Mouse (Mus musculus): ENCODE measurements around the gene Cdh23. TPM values are rescaled to one million over a fixed set of nuclear protein-coding genes. Genes with fewer than 3 reads are reported as not detected.

Gene Cdh23
- total RNA-seq, 2 experiments from 2014 or later = 2.1 to 3.6 TPM

- no peak for DNase-seq (ENCODE audit: extremely low spot score in 1 of 2, low spot score in 1 of 2)
Observed at GRCm38 (mm10) chr10:60580666-60581065, 115.6 kb downstream of the Cdh23 start.

DNA sequence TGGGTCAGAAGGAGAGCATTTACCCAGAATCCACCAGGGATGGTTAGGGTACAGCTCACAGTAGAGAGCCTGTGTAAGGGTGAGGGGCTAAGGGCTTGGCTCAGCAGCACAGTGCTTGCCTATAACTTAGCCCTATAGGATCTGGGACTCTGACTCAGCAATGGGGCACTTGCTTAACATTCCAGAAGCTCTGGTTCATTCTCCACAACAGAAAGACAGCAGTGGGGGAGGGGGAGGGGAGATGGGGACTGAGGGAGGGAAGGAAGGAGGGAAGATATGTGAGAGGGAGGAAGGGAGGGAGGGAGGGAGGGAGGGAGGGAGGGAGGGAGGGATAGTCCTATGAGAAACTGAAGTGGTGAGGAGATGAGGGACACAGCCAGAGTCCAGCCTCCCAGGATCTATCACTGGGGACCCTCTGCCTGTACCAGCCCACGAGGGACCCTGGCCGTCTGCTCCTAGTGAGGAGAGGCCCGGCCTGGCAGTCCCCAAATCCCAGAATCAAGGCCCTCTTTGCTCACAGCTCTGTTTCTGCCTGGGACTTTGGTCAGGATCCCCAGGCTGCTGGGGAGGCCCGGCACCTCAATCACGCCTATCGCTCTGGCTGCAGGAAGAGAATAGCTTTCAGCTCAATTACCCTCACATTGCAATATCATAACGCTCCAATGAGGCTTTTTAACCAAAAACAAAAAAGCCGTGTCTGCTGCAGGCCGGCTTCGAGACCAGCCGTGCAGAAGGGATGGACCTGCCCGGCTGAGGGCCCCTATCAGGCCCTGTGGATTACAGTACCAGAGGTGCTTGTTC, 117.4 kb downstream of the Cdh23 start:
- no peak for DNase-seq (ENCODE audit: extremely low spot score in 1 of 2, low spot score in 1 of 2)

DNA sequence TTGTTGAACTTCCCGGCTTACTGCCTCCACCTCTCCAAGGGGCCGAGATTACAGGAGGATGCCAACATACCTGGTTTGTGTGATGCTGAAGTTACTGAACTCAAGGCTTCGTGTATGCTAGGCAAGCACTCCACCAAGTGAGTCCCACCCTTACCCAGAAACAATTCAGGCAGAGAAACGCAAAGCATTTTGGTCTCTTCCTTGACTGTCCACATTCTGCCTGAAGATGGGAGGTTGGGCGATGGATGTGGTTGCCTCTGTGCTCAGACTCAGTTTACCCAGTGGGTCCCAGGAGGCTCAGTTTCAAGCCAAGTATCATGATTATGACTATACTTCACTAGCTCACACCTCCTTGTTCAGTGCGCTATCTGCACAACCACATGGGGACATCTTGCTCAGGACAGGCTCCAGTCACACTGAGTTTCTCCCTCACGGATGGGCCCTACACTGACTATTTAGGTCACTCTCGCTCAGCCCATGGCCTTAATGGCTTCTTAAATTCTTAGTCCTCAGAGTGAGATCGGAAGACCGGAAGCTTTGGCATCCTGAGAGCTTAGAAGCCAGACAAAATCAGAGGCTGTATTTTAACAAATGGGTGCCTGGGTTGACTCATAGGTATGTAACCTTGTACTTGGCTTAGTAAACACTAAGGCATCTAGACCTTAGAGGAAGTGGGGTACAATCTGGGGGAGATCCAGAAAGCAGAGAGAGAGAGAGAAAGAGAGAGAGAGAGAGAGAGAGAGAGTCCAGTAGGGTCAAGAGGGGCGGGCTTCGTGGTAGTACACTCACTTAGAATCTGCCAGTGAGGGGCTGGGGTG, 118.2 kb downstream of the Cdh23 start:
- no peak for DNase-seq (ENCODE audit: extremely low spot score in 1 of 2, low spot score in 1 of 2)

DNA sequence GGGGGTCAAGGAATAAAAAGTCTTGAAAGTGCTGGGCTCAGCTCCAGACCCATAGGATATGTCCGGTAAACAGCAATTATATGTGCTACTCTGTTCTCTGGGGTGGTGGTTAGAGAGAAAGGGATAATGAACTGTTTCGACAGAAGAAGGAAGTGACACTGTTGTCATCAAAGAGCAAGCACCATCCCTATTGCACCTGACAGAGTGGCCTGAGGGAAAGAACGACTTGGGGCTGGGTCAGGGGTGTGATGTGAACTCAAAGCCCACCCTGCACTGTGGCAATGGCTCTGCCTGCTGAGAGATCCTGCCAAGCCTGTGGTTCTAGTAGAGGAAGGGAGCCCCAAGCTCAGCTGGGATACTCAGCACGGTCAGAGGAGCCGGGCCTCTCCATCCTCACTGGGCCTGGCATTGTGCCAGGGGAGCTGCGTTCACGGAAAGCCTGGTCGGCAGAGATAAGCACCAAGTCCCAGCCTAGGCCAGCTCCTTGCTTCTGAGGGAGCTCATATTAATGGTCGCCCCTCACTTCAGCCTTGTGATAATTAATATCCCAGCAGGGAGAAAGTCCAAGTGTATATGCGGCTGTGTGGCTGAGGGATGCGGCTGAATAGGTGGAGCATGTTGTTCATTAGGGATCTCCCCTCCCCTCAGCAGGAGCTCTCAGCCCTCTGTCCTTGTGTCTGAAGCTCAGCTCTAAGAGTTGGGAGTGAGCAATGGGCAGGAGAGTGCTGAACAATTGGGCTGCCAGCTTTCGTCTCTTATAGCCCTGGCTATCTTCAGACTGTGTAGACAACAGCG, 119.0 kb downstream of the Cdh23 start:
- DNase-seq (ENCODE audit: extremely low spot score in 1 of 2, low spot score in 1 of 2) = no peak

- DNase-seq (ENCODE audit: extremely low spot score in 1 of 2, low spot score in 1 of 2) = no peak
Observed at GRCm38 (mm10) chr10:60574851-60575250, 121.4 kb downstream of the Cdh23 start.

DNA sequence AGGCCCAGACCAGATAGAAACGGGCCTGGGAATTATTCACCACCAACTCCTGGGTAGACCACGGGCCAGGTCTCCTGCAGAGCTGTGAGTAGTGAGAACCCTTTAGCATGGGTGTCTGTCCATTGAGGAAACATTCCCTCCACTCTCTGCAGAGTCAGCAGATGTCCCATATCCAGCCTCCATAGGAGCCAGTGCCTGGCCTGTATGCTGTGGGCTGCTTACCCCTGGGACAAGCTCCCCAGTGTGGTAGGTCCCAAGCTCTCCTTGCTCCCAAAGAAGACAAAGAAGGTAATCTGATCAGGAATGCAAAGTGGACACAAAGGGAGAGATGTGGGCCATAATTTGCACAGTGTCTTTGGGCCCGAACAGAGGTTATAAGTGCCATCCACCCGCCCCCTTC, 124.8 kb downstream of the Cdh23 start:
- DNase-seq (ENCODE audit: extremely low spot score in 1 of 2, low spot score in 1 of 2) = no peak

DNA sequence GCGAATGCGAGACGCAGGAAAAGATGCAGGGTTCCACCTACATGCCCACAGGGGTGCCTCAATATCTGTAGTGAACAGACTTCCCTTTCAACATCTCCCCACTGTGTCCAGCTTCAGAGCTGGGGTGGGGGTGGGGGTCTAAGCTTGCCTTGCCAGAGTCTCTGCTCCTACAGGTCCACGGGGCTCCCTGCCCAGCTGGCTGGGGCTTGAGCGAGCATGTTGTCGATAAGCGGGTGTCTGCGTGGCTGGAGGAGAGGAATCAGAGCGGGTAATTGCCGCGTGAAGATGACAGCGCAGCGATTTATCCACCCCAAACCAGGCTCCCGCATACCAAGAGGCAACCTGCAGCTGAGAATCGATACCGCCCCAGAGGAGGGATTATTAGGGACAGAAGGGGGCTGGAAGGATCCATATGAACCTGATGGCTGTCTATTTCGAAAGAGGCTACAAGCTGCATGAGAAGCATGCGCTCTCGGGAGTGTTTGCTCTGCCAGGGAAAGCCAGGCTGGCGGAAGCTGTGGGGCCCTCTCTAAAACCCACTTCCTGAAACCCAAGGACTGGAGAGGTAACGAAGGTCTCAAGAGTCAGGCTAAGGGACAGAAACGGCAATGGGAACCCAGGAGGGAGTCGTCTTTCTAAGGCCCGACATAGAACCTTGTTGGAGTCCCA, 129.8 kb downstream of the Cdh23 start:
- DNase-seq (ENCODE audit: extremely low spot score in 1 of 2, low spot score in 1 of 2) = peak; percentile 8 to 12

GRCm38 (mm10) chr10:60564136-60564535, 132.2 kb downstream of the Cdh23 start:
- no peak for DNase-seq (ENCODE audit: extremely low spot score in 1 of 2, low spot score in 1 of 2)

GRCm38 (mm10) chr10:60562946-60563345, 133.3 kb downstream of the Cdh23 start:
- no peak for DNase-seq (ENCODE audit: extremely low spot score in 1 of 2, low spot score in 1 of 2)

DNA sequence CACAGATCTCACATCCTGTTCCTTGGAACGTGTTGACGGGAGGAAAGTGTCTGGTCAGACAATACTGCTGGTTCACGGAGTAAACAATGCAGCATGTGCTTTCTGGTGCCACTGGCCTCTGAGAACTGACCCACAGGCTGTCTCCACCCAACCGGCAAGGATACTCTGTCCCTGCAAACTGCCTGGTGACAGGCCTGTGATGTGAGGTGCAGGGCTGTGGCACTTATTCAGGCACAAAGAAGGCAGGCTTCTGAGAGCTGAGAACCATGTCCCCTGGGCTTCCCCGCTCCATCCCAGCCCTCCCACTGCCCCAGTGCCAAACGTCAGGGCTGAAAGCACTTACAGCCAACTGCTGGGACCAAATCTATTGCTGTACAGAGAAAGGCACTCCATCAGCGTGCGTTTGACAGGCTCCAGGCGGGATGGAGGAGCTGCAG, 137.8 kb downstream of the Cdh23 start:
- DNase-seq (ENCODE audit: extremely low spot score in 1 of 2, low spot score in 1 of 2) = no peak

DNA sequence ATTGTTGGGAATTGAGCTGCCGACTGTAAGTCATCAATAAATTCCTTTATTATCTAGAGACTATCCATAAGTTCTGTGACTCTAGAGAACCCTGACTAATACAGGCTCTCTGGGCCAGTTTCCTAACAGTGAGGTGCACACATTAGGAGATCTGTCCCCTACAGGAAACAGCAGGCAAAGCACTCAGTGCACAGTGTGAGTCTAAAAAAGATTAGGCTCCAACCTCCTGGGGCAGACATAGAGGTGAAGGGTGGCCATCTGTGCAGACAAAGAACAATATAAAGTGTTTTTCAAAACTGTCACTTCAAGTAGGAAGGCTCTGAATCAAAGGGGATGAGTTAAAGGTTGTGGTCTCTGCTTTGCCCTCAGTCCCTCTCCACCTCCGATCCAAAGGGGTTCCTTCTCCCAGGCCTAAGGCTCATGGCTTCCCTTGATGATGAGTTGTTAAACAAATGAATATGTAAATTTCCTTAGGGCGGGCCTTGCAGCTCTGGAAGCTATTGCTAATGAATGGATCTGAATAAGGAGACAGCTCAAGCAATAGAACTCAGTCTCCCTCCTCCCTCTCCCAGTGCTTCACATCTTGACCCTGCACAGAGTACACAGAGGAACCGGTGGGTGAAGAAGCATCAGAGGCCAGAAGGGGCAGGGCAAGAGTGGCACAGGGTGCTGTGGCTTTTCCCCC, 143.2 kb downstream of the Cdh23 start:
- DNase-seq (ENCODE audit: extremely low spot score in 1 of 2, low spot score in 1 of 2) = no peak

- DNase-seq (ENCODE audit: extremely low spot score in 1 of 2, low spot score in 1 of 2) = no peak
Observed at GRCm38 (mm10) chr10:60539164-60539914, 157.0 kb downstream of the Cdh23 start.

DNA sequence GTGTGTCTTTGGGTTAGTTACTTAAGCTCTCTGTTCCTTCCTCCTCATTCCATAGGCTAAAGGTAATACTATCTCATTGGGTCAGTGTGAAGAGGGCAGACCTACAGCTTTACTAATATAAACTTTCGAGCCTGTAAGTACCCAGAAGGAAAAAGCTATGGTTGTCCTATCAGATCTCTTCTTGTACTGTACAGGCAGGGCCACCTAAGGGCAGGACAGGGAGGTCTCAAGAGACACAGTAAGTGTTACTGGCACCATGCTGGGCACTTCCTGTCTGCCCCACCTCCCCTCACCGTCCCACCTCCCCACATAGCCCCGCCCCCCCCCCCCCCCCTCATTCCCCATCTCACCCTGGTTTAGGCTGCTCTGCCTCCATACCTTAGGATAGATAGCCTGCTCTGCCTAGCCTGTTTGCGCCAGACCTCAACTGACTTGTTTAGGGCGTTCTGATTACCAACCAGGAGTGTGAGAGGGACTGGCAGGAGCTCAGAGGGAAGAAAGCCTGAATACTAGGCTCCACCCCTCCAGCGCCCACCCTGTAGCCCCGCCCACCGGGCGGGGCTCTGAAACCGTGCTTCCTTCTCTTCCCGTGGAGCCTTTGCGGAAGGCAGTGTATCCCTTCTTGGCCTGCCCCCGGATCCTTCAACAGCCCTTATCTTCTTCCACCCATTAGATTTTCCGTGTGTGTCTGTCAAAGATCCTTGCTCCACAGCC, 160.0 kb downstream of the Cdh23 start:
- DNase-seq (ENCODE audit: extremely low spot score in 1 of 2, low spot score in 1 of 2) = no peak

GRCm38 (mm10) chr10:60532502-60532901, 163.8 kb downstream of the Cdh23 start:
- no peak for DNase-seq (ENCODE audit: extremely low spot score in 1 of 2, low spot score in 1 of 2)

DNA sequence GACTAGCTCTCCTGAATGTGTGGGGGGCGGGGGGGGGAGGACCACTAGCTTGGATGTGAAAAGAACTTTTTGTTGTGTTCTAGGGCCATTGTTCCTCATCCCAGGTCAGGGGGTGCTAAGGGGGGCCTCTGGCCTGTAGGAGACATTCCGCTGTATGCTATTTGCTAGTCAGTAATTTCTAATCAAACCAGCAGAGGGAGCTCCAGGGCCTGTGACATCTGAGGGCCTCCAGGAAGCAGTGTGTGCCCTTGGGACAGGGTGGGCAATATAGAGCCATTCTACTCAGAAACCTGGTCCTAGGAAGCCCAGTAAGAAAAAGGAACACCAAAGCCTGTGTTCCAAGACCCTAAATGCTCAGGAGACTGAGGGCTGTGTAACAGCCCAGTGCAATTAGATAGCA, 164.9 kb downstream of the Cdh23 start:
- peak; percentile 40 to 64 for DNase-seq (ENCODE audit: extremely low spot score in 1 of 2, low spot score in 1 of 2)

DNA sequence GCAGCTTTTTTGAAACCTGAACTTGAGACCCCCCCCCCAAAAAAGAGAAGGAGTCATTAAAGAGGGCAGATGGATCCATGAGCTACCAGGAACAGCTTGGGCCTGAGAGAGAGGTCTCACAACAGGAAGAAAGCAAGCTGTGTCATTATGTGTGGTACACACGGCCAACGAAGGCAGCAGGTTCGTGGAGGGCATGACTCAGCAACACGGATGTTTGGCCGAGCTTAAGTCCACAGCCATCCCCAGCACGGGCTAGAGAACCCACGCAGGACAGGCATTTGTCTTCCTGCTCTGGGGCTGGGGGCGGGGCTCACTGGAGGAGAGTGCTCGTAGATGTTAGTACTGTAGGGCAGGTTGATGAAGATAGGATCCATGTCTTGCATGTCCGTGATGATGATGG, 165.7 kb downstream of the Cdh23 start:
- no peak for DNase-seq (ENCODE audit: extremely low spot score in 1 of 2, low spot score in 1 of 2)

DNA sequence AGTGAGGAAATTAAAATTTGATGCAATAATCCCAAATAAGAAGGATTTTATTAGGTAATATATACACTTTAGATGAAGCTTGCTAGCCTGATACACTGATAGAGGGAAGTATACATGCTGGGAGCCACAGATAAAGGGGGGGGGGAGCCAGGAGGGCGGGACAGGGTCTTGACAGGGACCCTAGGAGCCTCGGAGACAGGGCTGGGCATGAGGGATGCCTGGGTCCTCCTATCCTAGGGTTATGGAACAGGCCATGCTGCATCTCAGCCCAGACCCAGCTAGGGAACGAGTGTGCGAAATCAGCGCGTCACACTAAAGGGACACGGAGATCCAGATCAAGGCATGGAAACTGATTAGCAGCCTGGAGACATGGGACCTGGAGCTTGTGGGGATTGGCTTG, 168.3 kb downstream of the Cdh23 start:
- DNase-seq (ENCODE audit: extremely low spot score in 1 of 2, low spot score in 1 of 2) = no peak

DNA sequence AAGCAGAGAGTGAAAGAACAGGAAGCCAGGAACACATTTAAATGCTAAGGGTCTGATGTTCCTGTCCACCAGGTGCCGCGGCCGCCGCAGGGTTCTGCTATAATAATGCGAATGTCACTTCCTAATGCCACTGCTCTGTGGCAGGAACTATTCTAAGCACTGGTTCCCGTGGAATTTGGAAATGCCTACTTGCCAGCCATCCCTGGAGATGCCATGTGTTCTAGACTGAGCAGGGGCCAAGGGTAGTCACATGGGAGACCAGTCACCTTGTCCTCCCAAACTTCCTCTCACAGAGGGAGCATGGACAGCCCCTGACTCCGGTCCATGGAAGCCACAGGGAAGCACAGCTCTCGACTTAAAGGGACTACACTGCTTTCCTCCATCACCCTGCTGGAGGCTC, 171.2 kb downstream of the Cdh23 start:
- no peak for DNase-seq (ENCODE audit: extremely low spot score in 1 of 2, low spot score in 1 of 2)
